Mouse (Mus musculus) brown adipose tissue, adult 24 weeks (tissue): ENCODE measurements around the gene Fam213b. TPM values are rescaled to one million over a fixed set of nuclear protein-coding genes. Genes with fewer than 3 reads are reported as not detected.

Source experiments
- H3K27ac ChIP-seq: fragments of 200-500 bp; replicated peaks from 2 replicates; pipeline ENCODE4 v1.5.1; 2012; ENCODE audit warnings: low read depth, mild to moderate bottlenecking, low read length
- H3K4me1 ChIP-seq: fragments of 200-500 bp; 2 replicates; pipeline ENCODE4 v1.6.1; 2012; ENCODE audit warnings: low read length, mixed read lengths; ENCODE audit not compliant: control insufficient read depth, insufficient read depth, insufficient read length
- H3K4me3 ChIP-seq: fragments of 200-500 bp; 2 replicates; pipeline ENCODE4 v1.5.1; 2012; ENCODE audit warnings: low read depth, mild to moderate bottlenecking, low read length, moderate library complexity; ENCODE audit not compliant: insufficient read depth
- polyA plus RNA-seq: library from polyadenylated mRNA; stranded (reverse); fragments of >200 nt; gene quantifications from 2 replicates; pipeline ENCODE4 v1.2.4, GENCODE M21; 2012; ENCODE audit not compliant: missing spikeins, insufficient read depth, insufficient read length

The Fam213b gene
- polyA plus RNA-seq, 1 experiment = 22.6 TPM

GRCm38 (mm10) chr4:154929088-154929660, 30.2 kb upstream of the Fam213b start:
- peaks cover 16% of the 10 kb centered on the region for H3K4me1 ChIP-seq
- H3K4me3 ChIP-seq = peak overlapping the region; percentile 13; the same call in 1 of the 2 replicates
- peak overlapping the region; percentile 96 for H3K27ac ChIP-seq

GRCm38 (mm10) chr4:154928395-154929087, 29.6 kb upstream of the Fam213b start, which contains the start of gene Tnfrsf14:
Tnfrsf14 (minus strand) TSS chr4:154928563.
- Histone ChIP-seq H3K4me3 (peak within 1 kb of the TSS; percentile 81), H3K27ac (peak within 1 kb of the TSS; percentile 96), H3K4me1 (peaks cover 11% of the 10 kb centered on the region)

DNA sequence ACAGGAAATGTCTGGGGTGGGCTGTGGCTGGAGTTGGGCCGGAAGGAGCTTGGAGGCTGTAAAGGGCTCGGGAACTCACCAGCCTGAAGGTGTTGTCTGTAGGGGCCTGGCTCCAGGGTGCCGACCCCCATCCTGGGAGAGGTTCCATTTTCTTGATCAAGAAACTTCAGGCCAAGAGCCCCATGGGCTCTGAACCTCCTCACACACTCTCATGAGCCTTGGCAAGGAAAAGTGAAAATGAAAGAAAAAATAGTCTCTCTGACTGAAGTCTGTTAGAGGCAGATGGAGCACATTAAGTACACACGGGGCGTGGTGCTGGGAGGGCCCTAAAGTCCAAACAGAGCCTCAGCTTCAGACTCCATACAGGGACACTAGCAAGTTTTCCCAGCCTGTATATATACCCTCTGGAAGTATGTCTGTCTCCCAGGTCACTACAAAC, 29.0 kb upstream of the Fam213b start:
- peaks cover 11% of the 10 kb centered on the region for H3K4me1 ChIP-seq
- H3K27ac ChIP-seq = peak overlapping the region; percentile 96
- peak overlapping the region; percentile 81 for H3K4me3 ChIP-seq

- H3K27ac ChIP-seq = peak overlapping the region; percentile 96
- peak overlapping the region; percentile 81 for H3K4me3 ChIP-seq
Measured at GRCm38 (mm10) chr4:154926969-154927898, 28.3 kb upstream of the Fam213b start.

GRCm38 (mm10) chr4:154925413-154925812, 26.5 kb upstream of the Fam213b start:
- H3K4me3 ChIP-seq = no peak overlapping the region
- no peak overlapping the region for H3K27ac ChIP-seq

More at GRCm38 (mm10) chr4:154926969-154927898, 28.3 kb upstream of the Fam213b start:
- peaks cover 11% of the 10 kb centered on the region for H3K4me1 ChIP-seq

GRCm38 (mm10) chr4:154922931-154923330, 24.0 kb upstream of the Fam213b start:
- Histone ChIP-seq H3K4me1 (no peaks in the 10 kb centered on the region), H3K4me3 (no peak overlapping the region), H3K27ac (no peak overlapping the region)

More at GRCm38 (mm10) chr4:154925413-154925812, 26.5 kb upstream of the Fam213b start:
- H3K4me1 ChIP-seq = peaks cover 11% of the 10 kb centered on the region

GRCm38 (mm10) chr4:154922291-154922690, 23.4 kb upstream of the Fam213b start:
- Histone ChIP-seq H3K4me3 (no peak overlapping the region), H3K4me1 (no peaks in the 10 kb centered on the region), H3K27ac (no peak overlapping the region)

GRCm38 (mm10) chr4:154916662-154917061, 17.7 kb upstream of the Fam213b start:
- H3K4me3 ChIP-seq = no peak overlapping the region

GRCm38 (mm10) chr4:154915286-154915685, 16.4 kb upstream of the Fam213b start:
- H3K4me1 ChIP-seq = no peaks in the 10 kb centered on the region
- no peak overlapping the region for H3K4me3 ChIP-seq
- no peak overlapping the region for H3K27ac ChIP-seq

More at GRCm38 (mm10) chr4:154916662-154917061, 17.7 kb upstream of the Fam213b start:
- no peaks in the 10 kb centered on the region for H3K4me1 ChIP-seq
- H3K27ac ChIP-seq = no peak overlapping the region

- Histone ChIP-seq H3K4me1 (no peaks in the 10 kb centered on the region), H3K4me3 (no peak overlapping the region), H3K27ac (no peak overlapping the region)
Measured at GRCm38 (mm10) chr4:154914707-154915106, 15.8 kb upstream of the Fam213b start.

- Histone ChIP-seq H3K27ac (no peak overlapping the region), H3K4me3 (no peak overlapping the region), H3K4me1 (no peaks in the 10 kb centered on the region)
Measured at GRCm38 (mm10) chr4:154914252-154914651, 15.3 kb upstream of the Fam213b start.

- Histone ChIP-seq H3K4me3 (no peak overlapping the region), H3K4me1 (no peaks in the 10 kb centered on the region), H3K27ac (no peak overlapping the region)
Measured at GRCm38 (mm10) chr4:154913845-154914244, 14.9 kb upstream of the Fam213b start.

- Histone ChIP-seq H3K4me1 (no peaks in the 10 kb centered on the region), H3K27ac (no peak overlapping the region), H3K4me3 (no peak overlapping the region)
Measured at GRCm38 (mm10) chr4:154911644-154912043, 12.7 kb upstream of the Fam213b start.

DNA sequence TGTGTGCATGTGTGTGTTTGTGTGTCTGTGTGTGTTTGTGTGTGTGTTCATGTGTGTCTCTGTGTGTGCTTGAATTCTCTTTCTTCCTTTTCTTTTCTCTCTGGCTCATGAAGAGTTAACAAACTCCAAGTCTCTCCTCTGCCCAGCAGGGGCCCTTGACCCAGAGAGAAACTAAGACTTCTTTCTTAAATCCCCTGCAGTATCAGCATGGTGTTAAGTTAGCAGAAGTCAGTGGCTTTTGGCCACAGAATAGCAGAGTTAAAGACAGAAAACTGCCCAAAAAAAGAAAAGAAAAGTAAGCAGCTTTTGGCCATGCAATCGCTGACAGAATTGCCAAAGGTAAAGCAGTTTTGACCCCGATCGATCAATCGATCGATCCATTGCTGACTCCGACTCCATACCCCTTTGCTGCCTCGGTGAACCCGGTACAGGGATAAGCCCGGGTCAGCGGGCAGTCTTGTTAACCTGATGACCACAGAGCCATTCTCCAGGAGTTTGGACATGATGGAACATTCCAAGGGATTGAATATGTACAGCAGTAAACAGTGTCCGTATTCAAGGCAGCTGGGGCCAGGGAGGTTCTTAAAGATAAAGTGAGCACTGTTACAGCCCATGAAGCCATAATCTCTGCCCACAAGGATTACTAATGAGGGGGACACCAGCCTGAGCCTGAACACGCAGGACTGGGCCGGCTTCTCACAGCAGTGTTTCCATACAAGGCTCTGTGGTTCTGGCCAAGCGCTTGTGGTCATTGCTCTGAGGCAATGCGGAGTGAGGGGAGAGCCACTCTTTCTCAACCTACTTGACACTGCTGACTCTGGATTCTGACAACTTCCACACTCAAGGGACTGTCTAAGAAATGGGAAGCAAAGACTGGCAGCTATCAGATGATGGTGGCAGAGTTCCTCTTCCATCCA, 11.9 kb upstream of the Fam213b start:
- Histone ChIP-seq H3K27ac (peak overlapping the region; percentile 4; the same call in 1 of the 2 replicates), H3K4me3 (no peak overlapping the region), H3K4me1 (no peaks in the 10 kb centered on the region)
